Mouse (Mus musculus) olfactory bulb, adult 2 months (tissue): ENCODE data around the gene Cryab. TPM values are rescaled to one million over a fixed set of nuclear protein-coding genes. Genes with fewer than 3 reads are reported as not detected.

Source experiments
- H3K27ac ChIP-seq: fragments of 200-500 bp; 2 replicates; pipeline ENCODE4 v1.5.1; 2012; ENCODE audit warnings: low read depth, low read length; ENCODE audit not compliant: insufficient read depth
- H3K4me1 ChIP-seq: fragments of 200-500 bp; 2 replicates; pipeline ENCODE4 v1.6.1; 2012; ENCODE audit warnings: low read length; ENCODE audit not compliant: control insufficient read depth, insufficient read depth
- H3K4me3 ChIP-seq: fragments of 200-500 bp; 2 replicates; pipeline ENCODE4 v1.5.1; 2012; ENCODE audit warnings: mild to moderate bottlenecking, low read depth, low read length, moderate library complexity; ENCODE audit not compliant: insufficient read depth
- CTCF ChIP-seq: fragments of 200-500 bp; IDR thresholded peaks from 2 replicates; pipeline ENCODE4 v1.5.1; 2012; ENCODE audit warnings: low read depth, mild to moderate bottlenecking, low read length, moderate library complexity; ENCODE audit not compliant: insufficient read depth
- POLR2A ChIP-seq: fragments of 200-500 bp; IDR thresholded peaks from 2 replicates; pipeline ENCODE4 v1.6.1; 2012; ENCODE audit warnings: mild to moderate bottlenecking, low read depth, low read length, moderate library complexity; ENCODE audit not compliant: insufficient read depth
- WGBS: fragments of 180-500 bp; shearing (Covaris S2); methylation state at CpG from one replicate; pipeline ENCODE4 v1.1.7; 2018; 5-methylcytosine and 5-hydroxymethylcytosine counted together
- polyA plus RNA-seq: library from polyadenylated mRNA; stranded (reverse); fragments of >200 nt; gene quantifications from 2 replicates; pipeline ENCODE4 v1.2.4, GENCODE M21; 2012; ENCODE audit warnings: low replicate concordance; ENCODE audit not compliant: missing spikeins, insufficient read depth, insufficient read length

Cryab gene
- polyA plus RNA-seq, 1 experiment: not detected

- Histone ChIP-seq H3K4me3 (no peak overlapping the region), H3K27ac (no peak overlapping the region), H3K4me1 (no peaks in the 10 kb centered on the region)
- 58% methylated on average over 4 of the region's 4 CpGs for WGBS
- no peak for TF ChIP-seq CTCF
- no peak for TF ChIP-seq POLR2A
Measured at GRCm38 (mm10) chr9:50774026-50774462, 22.9 kb downstream of the Cryab start.

DNA sequence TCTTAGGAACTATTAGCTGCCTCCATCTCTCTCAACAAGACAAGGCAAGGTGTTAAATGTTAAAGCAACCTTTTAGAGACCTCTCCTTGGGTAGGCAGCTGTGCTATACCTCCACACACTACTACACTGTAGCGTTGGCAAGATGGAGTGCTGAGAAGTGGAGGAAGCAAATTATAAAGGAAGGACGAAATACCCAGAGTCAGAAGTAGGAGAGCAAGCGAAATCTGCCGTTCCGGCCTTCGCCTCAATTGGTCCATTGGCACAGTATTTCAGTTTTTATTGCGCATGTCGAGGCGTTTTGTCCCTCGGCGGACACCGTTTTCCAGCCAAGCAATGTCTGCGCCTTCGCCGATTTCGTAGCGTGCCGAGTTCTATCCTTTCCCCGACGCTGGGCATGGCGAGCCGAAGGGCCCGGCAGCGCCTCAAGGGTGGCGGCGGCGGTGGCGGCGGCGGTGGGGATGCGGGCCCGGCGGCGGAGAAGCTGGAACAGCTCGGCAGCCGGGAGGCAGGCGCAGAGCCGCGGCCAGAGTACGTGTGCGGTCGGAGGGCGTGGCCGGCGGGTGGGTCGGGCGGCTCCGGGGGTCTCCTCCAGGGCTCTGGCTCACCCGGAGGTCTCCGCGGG is 24.0 kb downstream of the Cryab start, which contains the start of the genes Alg9 and 1110032A03Rik:
Gene Alg9 (plus strand): TSS at position 29 of the 622 bp plus-strand sequence.
Gene 1110032A03Rik (minus strand): TSS at position 530 of the 622 bp plus-strand sequence.
- Histone ChIP-seq H3K4me1 (no peaks in the 10 kb centered on the region), H3K27ac (peak within 1 kb of the TSS; percentile 66), H3K4me3 (peak within 1 kb of the TSS; percentile 84)
- TF ChIP-seq POLR2A (no peak), CTCF (no peak)
- WGBS: under 1% methylated on average over 49 of the region's 51 CpGs

DNA sequence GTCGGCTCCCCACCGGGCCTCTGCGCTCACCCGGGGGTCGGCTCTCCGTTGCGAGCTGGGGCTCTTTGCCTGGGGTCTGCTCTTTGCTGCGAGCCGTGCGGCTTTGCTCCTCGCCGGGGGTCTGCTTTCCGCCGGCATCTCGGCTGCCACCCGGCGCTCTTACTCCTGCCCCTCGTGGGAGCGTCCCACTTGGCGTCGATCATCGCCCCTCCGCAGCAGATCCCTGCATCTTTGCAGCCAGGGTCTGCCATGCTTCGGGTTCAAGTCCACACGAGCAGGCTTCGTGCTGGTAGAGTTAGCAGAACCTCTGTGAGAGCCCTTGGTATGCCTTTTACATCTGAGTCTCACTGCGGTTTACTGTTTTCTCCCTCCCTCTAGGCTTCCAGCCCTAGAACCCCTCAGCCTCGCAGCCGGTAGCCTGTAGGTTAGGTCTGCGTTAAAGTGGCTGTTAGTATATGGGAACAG is 24.6 kb downstream of the Cryab start:
- Histone ChIP-seq H3K4me1 (no peaks in the 10 kb centered on the region), H3K27ac (no peak overlapping the region), H3K4me3 (peak overlapping the region; percentile 84)
- under 1% methylated on average over 30 of the region's 30 CpGs for WGBS
- TF ChIP-seq POLR2A (no peak), CTCF (no peak)

GRCm38 (mm10) chr9:50776162-50776760 is 25.1 kb downstream of the Cryab start:
- no peak for TF ChIP-seq CTCF
- no peak for TF ChIP-seq POLR2A
- no peak overlapping the region for H3K27ac ChIP-seq
- H3K4me3 ChIP-seq: peak overlapping the region; percentile 84
- WGBS: 69% methylated on average over 11 of the region's 11 CpGs
- no peaks in the 10 kb centered on the region for H3K4me1 ChIP-seq

GRCm38 (mm10) chr9:50782155-50782554 is 31.0 kb downstream of the Cryab start:
- TF ChIP-seq POLR2A (no peak), CTCF (peak; percentile 21; the same call in 1 of the 2 replicates)
- no peak overlapping the region for H3K27ac ChIP-seq
- WGBS: 75% methylated on average over 2 of the region's 2 CpGs
- no peak overlapping the region for H3K4me3 ChIP-seq
- H3K4me1 ChIP-seq: no peaks in the 10 kb centered on the region

- 89% methylated on average over 3 of the region's 3 CpGs for WGBS
Measured at GRCm38 (mm10) chr9:50795266-50795665, 44.1 kb downstream of the Cryab start.

GRCm38 (mm10) chr9:50796776-50797175 is 45.7 kb downstream of the Cryab start:
- 93% methylated on average over 8 of the region's 8 CpGs for WGBS
- TF ChIP-seq POLR2A (no peak), CTCF (no peak)
- Histone ChIP-seq H3K4me3 (no peak overlapping the region), H3K27ac (no peak overlapping the region), H3K4me1 (no peaks in the 10 kb centered on the region)

More at GRCm38 (mm10) chr9:50795266-50795665, 44.1 kb downstream of the Cryab start:
- no peak overlapping the region for H3K27ac ChIP-seq
- TF ChIP-seq POLR2A (no peak), CTCF (no peak)
- no peaks in the 10 kb centered on the region for H3K4me1 ChIP-seq
- no peak overlapping the region for H3K4me3 ChIP-seq

- Histone ChIP-seq H3K27ac (no peak overlapping the region), H3K4me3 (no peak overlapping the region), H3K4me1 (no peaks in the 10 kb centered on the region)
- 96% methylated on average over 7 of the region's 7 CpGs for WGBS
- TF ChIP-seq POLR2A: no peak
Measured at GRCm38 (mm10) chr9:50797641-50798040, 46.5 kb downstream of the Cryab start.

DNA sequence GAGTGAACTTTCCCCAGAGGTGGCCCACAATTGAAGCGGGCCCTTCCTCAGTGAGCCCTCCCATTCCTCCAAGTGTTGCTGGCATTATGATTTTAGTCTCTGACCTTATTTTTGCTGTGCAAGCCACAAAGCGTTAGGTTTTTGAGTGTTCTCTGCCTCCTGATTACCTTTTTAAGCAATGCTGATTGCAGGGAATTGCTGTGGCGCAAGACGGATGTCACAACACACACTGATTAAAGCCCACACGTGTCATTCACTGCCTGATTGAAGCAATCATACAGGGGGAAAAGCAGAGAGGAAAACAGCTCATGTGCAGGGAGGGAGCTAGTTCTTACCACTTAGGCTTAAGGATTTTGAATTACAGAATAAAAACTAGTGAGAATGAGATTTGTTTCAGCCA is 47.2 kb downstream of the Cryab start:
- Histone ChIP-seq H3K4me3 (no peak overlapping the region), H3K4me1 (no peaks in the 10 kb centered on the region), H3K27ac (no peak overlapping the region)
- 54% methylated on average over 5 of the region's 5 CpGs for WGBS
- no peak for TF ChIP-seq CTCF
- TF ChIP-seq POLR2A: no peak

DNA sequence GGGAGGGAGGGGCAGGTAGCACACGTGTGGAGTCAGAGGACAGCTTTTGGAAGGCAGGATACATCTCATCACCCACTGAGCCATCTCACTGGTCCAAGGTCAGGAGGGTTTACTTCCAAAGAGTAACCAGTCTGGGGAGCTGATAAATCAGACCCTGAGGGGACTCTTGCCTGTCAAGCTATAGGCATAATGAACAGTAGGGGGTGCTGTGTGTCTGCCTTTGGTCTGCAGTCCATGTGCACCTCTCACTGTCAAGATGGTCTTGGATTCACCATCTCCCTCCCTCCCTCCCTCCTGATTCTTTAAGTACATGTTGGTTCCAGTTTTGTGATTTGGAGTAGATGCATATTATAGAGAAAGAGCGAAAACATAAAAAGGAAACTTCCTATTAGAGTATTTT is 49.9 kb downstream of the Cryab start:
- Histone ChIP-seq H3K4me3 (no peak overlapping the region), H3K4me1 (no peaks in the 10 kb centered on the region), H3K27ac (no peak overlapping the region)
- TF ChIP-seq POLR2A (no peak), CTCF (no peak)
- 54% methylated on average over 2 of the region's 2 CpGs for WGBS
